Mouse (Mus musculus) ES-Bruce4 (cell line): ENCODE measurements around the gene Eapp.

Experiments
- CTCF ChIP-seq: IDR thresholded peaks from one replicate; pipeline ENCODE4 v1.8.1; 2011; ENCODE audit warnings: low read depth, low read length
- EP300 ChIP-seq: IDR thresholded peaks from 2 replicates; pipeline ENCODE4 v1.6.1; 2011; ENCODE audit warnings: low read depth, low read length; ENCODE audit not compliant: insufficient read depth
- POLR2A ChIP-seq: IDR thresholded peaks from one replicate; pipeline ENCODE4 v1.8.1; 2011; ENCODE audit warnings: low read length; ENCODE audit not compliant: insufficient read depth

GRCm38 (mm10) chr12:54651158-54651557 is 44.5 kb downstream of the Eapp start:
- no peak for TF ChIP-seq POLR2A
- no peak for TF ChIP-seq EP300
- TF ChIP-seq CTCF, result no peak
